Mouse (Mus musculus): ENCODE results near the gene Hmgcr.

- TF ChIP-seq POLR2AphosphoS2 (IDR thresholded peaks at IDR 0.05; ENCODE audit: insufficient read length, low read depth) (no peak), USF1 (IDR thresholded peaks at IDR 0.05; ENCODE audit: low read depth) (no peak), POLR2A (IDR thresholded peaks at IDR 0.05; ENCODE audit: insufficient read length, low read depth) (no peak), MYOG (IDR thresholded peaks at IDR 0.05; ENCODE audit: control insufficient read depth in 1 of 3, insufficient read depth in 1 of 3, insufficient read length in 2 of 3, low read depth in 2 of 3) (no peak), CEBPB (IDR thresholded peaks at IDR 0.05; ENCODE audit: insufficient read depth, poor library complexity, severe bottlenecking) (no peak), E2F4 (IDR thresholded peaks at IDR 0.05; ENCODE audit: insufficient read depth) (no peak), MAX (IDR thresholded peaks at IDR 0.05; ENCODE audit: low read depth) (no peak), REST (IDR thresholded peaks at IDR 0.05; ENCODE audit: insufficient read depth, insufficient read length) (no peak), MYOD1 (IDR thresholded peaks at IDR 0.05; ENCODE audit: control insufficient read depth in 1 of 3, insufficient read length in 2 of 3, low read depth in 2 of 3) (no peak), TCF3 (IDR thresholded peaks at IDR 0.05; ENCODE audit: insufficient read length, low read depth) (no peak)
Observed at GRCm38 (mm10) chr13:96681088-96681620, 10.4 kb upstream of the Hmgcr start.

All from myocyte (in vitro differentiated cells).